Mouse (Mus musculus): ENCODE measurements around the gene Cirbp.
"Not testable (repeated sequence)": the region's sequence is repeated elsewhere in the genome, so short reads cannot be mapped to it uniquely, and the experiment has no call there.

Cirbp gene

GRCm38 (mm10) chr10:80163721-80164120 is 2.1 kb upstream of the Cirbp start:
- no peak for DNase-seq (ENCODE audit: low spot score)

GRCm38 (mm10) chr10:80164161-80164997 is 1.4 kb upstream of the Cirbp start:
- DNase-seq (ENCODE audit: low spot score), result no peak

- peak; percentile 98 for DNase-seq (ENCODE audit: low spot score)
These were observed 814 bp upstream of the Cirbp start for GRCm38 (mm10) chr10:80164998-80165344.

- not testable (repeated sequence) for DNase-seq (ENCODE audit: low spot score)
These were observed 351 bp downstream of the Cirbp start for GRCm38 (mm10) chr10:80166136-80166535.

- DNase-seq (ENCODE audit: low spot score), result peak; percentile 98
These were observed 1.8 kb downstream of the Cirbp start for GRCm38 (mm10) chr10:80167460-80168037.

GRCm38 (mm10) chr10:80168038-80168661 is 2.4 kb downstream of the Cirbp start:
- peak; percentile 93 for DNase-seq (ENCODE audit: low spot score)

GRCm38 (mm10) chr10:80169070-80169469 is 3.3 kb downstream of the Cirbp start:
- DNase-seq (ENCODE audit: low spot score), result no peak

GRCm38 (mm10) chr10:80169651-80170050 is 3.9 kb downstream of the Cirbp start:
- DNase-seq (ENCODE audit: low spot score), result no peak

GRCm38 (mm10) chr10:80170052-80170451 is 4.3 kb downstream of the Cirbp start:
- no peak for DNase-seq (ENCODE audit: low spot score)

- no peak for DNase-seq (ENCODE audit: low spot score)
These were observed 4.8 kb downstream of the Cirbp start for GRCm38 (mm10) chr10:80170601-80171021.

- DNase-seq (ENCODE audit: low spot score), result no peak
These were observed 5.5 kb downstream of the Cirbp start for GRCm38 (mm10) chr10:80171252-80171651.

GRCm38 (mm10) chr10:80171760-80172526 is 6.2 kb downstream of the Cirbp start:
- DNase-seq (ENCODE audit: low spot score), result no peak

- DNase-seq (ENCODE audit: low spot score), result peak; percentile 93
These were observed 6.9 kb downstream of the Cirbp start, which contains the start of gene 1600002K03Rik for GRCm38 (mm10) chr10:80172527-80173292. TSS of gene 1600002K03Rik (plus strand) at chr10:80172944.

GRCm38 (mm10) chr10:80173358-80173757 is 7.6 kb downstream of the Cirbp start:
- DNase-seq (ENCODE audit: low spot score), result no peak

GRCm38 (mm10) chr10:80173955-80174640 is 8.3 kb downstream of the Cirbp start:
- no peak for DNase-seq (ENCODE audit: low spot score)

GRCm38 (mm10) chr10:80174705-80175104 is 8.9 kb downstream of the Cirbp start:
- DNase-seq (ENCODE audit: low spot score), result no peak

GRCm38 (mm10) chr10:80175536-80176269 is 9.9 kb downstream of the Cirbp start:
- DNase-seq (ENCODE audit: low spot score), result no peak

- DNase-seq (ENCODE audit: low spot score), result no peak
These were observed 10.6 kb downstream of the Cirbp start for GRCm38 (mm10) chr10:80176270-80176834.

GRCm38 (mm10) chr10:80177441-80178279 is 11.9 kb downstream of the Cirbp start:
- DNase-seq (ENCODE audit: low spot score), result no peak
